Mouse (Mus musculus): ENCODE data around the gene Ulk4.
A peak's percentile ranks its signal among the peaks of the same experiment; 100 is the strongest.

Ulk4 gene

DNA sequence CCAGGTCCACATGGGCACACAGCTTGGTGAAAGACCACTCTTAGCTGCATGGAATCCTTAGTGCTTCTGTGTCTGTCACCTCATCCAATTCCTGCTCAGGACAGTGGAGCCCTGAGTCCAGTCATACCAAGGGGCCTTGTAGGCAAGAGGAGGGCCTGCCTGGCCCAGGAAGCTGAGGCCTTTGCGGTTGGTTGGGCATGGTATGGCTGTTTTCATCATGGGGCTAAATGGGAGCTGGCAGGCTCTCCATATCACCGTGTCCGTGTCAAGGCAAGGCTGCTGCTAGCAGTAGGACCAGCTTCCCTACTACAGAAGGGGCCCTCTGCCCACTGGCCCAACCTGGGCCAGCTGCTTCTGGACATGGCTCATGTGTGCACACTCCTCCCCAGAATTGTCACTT is 313.3 kb downstream of the Ulk4 start:
- DNase-seq = no peak

DNA sequence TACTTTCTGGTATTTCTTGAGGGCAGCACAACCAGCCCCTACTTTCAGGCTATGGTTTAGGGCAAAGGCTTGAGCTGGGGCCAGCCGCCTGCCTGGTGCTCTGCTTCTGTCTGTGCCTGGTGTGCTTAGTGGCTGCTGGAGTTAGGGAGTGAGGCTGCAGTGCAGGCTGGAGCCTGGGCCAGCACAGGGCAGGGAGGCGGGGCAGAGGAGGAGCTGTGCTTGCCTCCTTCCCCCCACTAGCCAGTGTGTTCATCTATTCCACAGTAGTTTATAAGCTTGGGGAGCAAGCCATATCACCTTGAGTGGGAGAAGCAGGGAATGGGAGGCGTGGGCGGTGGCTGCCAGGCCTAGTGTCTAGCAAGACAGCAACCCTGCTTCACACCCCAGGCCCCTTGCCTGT is 313.9 kb downstream of the Ulk4 start:
- no peak for DNase-seq

DNA sequence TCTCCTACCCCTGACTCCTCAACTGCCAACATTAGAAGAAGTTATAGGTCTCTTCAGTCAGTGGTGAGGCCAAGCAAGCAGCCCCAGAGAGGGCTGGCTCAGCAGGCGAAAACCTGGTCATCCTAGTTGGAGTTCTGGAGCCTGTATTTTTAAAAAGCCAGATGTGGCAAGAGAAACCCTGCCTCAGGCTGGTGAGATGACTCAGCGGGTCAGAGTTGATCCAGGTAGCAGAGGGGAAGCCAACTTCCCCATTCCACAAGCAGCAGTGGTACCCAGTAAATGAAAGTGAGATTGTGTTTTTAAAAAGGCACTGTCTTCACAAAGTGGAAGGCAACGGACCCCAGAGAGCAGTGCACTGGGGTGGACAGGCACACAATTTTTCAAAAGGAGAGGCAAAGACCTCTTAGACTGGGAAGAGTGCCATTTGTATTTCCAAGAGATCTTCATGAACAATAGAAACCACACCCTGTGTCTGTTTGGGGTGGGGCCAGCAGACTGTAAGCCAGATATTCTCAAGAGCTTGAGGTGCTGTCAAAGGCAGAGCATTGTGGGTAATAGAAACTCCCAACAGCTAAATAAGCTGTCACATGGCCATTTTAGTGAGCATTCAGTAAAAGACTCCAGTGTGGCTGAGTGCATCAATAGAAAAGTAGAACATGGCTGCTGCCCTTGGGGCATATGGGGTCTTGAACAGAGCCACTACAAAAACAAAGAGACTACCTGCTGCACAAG is 314.9 kb downstream of the Ulk4 start:
- DNase-seq = no peak

DNA sequence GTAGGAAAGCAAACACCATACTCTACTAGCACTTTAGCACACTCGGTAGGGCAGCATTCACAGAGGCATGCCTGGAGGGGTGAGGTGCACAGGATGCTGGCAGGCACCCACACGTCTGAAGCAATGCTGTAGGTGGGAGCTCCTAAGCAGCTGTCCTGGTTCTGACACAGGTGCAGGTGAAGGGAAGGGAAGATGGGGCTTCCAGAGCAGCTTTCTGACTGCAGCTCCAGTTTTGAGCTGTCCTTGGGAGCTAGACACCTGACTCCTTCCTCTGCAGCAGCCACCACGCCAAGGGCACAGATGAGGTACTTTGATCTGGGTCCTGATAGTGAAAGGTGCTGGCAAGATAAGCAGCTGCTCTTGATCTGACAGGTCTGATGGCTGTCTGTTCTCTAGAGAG is 315.5 kb downstream of the Ulk4 start:
- peak; percentile 68 for DNase-seq

DNA sequence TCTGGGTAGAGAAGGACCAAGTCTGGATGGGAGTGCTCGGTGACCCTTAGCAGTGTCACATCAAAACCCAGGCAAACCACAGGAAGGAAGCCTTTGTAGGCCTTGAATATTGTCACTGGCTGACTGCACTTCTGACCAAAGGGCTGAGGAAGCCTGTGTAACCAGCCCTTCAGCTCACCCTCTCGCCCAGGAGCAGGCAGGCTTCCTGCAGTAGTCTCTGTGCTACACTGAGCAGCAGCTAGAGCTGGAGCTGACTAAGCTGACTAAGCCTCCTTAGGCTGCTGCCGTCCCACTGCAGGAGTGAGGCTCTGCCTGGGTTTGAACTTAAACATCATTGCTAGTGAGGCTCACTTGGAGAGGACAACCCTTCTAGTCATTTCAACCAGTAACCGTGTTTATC is 316.4 kb downstream of the Ulk4 start:
- peak; percentile 21 for DNase-seq

DNA sequence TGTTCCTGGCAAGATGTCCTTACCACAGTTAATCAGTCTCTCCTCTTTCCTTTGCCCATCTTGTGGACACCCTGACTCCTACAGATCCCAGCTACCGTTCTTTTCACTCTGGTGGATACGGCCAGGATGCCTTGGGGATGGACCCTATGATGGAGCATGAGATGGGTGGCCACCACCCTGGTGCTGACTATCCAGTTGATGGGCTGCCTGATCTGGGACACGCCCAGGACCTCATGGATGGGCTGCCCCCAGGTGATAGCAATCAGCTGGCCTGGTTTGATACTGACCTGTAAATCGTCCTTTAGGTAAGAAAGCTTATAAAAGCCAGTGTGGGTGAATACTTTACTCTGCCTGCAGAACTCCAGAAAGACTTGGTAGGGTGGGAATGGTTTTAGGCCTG is 317.8 kb downstream of the Ulk4 start:
- no peak for DNase-seq

DNA sequence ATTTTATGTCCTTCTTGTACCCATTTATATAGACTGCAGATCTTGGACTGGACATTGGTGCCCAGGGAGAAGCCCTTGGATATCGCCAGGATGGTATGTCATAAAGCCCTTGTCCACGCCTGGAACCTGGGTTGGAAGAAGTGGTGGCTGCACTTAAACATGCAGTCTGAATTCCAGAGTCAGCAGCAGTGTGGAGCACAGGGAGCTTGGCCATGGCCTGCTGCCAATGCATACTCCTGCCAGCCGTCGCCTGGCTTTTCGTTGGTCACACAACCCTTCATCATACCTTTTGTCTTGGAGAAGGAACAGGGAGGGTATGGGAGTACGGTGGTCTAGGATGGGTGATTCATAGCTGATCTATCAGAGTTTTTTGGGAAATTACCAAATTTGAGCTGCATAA is 318.4 kb downstream of the Ulk4 start:
- no peak for DNase-seq

DNA sequence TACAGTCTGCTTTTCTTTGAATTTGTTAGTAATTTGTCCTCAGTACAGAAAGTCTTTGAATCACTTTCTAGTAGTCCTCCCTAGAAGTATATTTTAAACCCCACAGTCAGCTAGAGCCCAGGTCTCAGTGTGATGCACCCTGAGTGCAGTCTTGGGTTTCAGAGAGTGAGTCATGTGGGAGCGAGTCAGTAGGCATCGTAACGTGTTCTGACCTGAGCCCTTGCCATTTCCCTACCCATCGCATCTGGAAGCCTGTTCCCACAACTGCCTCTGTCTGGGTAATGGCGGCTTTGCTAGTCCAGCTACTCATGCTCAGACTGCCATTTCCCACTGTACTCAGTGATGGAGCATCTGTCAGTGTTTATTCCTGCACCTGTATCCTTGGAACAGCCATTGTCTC is 318.9 kb downstream of the Ulk4 start:
- no peak for DNase-seq

DNA sequence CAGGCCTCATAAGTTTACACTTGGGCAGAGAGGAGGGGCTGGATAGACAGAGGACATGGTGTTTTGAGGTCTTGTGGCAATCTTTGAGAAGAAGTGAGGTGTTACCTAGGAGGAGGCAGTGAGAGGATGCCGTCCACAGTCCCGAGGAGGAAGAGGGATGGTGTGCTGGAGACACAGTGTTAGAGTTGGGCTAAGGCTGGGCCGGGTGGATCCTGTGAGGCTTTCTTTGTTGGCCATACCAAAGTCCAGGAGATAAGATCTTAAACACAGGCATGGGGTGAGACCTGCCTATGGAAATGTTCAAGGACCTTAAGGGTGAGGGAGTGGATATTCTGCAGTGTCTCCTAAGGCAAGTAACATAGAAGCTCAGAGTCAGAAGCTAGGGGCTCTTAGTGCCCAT is 325.1 kb downstream of the Ulk4 start:
- no peak for DNase-seq

DNA sequence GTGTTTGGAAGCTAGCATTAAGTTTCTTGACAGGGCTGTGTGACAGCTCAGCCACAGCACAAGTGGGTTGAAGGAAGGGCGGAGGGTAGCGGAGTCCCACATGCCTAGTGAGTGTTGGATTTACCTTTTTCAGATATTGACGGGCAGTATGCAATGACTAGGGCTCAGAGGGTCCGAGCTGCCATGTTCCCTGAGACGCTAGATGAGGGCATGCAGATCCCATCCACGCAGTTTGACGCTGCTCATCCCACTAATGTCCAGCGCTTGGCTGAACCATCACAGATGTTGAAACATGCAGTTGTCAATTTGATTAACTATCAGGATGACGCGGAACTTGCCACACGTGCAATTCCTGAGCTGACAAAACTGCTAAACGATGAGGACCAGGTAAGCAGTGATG is 326.2 kb downstream of the Ulk4 start:
- DNase-seq = no peak

DNA sequence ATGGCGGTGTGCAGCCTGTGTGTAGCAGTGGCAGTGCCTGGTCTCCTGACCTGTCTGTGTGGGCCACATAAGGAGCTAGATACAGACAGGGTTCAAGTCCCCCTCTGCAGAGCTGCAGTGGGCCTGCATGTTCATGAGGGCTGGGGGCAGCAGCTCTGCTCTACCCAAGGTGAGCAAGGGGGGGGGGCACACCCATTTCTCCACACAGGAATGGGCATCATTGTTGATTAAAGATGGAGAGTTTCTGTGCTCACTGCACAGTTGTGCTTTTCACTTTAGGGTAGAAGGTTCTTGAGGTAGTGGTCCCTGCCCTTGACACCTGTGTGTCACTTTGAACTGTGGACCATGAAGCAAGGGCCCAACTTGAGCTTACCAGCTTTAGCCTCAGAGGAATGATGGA is 328.2 kb downstream of the Ulk4 start:
- no peak for DNase-seq

DNA sequence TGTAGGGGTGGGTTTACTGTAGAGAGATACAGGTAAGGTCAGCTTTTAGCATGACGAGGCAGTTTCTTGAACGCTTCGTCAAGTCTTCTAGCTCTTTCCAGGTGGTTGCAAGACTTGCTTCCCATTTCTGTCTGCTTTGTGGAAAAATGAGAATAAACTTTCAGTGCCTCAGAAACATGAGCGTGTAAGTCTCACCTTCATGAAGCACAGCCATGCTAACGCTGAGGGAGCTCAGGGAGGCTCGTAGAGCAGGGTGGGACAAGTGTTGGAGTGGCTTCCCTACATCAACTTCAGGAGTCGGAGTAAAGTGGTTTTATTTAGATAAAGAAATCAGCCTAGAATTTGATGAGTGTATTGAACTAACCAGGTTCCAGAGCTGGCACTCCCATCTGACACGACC is 330.9 kb downstream of the Ulk4 start:
- DNase-seq = no peak

DNA sequence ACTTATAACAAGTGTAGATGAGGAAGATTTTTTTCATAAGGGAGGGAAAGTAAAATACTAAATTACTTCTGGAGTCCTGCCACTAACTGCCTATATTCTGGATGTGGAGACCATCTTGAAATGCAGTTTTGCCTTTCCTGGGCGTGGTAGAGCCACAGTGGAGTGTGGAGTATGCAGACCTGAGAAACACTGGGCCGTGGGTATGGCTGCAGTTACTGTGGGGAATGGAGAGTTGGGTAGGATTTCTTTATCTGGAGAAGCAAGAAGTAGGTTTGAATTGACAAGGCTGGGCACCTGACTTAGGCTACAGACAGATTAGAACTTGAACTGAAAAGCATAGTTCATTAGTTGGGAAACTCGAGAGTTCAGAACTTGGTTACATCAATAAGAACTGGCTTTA is 332.8 kb downstream of the Ulk4 start:
- no peak for DNase-seq

DNA sequence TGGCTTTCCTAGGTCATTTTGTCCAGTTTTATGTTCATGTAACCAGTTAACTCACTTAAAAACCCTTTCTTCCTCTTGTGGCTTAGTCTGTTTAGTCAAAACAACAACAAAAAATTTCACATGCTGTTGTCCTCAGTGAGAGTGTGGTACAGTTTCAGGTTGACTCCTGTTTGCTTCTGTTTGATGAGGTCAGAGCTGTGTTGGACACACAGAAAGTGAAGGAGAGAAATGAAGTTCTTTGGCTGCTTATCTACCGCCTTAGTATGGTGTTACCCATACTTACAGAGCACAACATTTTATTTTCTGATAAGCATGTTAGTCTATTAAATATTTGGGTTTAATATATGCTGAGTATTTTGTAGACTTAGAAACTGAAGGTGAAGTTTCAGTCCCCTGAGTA is 333.2 kb downstream of the Ulk4 start:
- DNase-seq = no peak

DNA sequence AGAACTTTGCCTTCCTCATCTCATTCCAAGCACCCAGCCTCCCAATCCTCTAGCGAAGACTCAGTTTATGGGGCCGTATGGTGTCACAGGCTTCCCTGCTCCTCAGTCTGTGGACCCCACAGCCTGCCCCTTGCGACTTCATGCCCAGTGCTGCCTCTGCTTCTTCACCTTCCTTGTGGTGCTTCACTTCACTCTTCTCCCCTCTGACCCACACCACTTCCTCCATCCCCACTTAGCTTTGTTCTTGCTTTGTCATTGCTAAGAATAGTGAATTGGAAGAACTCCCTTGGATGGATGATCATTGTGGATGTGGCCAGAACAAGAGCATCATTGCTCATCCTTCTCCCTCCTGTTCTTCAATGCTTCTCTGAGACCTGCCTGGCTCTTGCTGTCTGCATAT is 336.1 kb downstream of the Ulk4 start:
- DNase-seq = no peak

DNA sequence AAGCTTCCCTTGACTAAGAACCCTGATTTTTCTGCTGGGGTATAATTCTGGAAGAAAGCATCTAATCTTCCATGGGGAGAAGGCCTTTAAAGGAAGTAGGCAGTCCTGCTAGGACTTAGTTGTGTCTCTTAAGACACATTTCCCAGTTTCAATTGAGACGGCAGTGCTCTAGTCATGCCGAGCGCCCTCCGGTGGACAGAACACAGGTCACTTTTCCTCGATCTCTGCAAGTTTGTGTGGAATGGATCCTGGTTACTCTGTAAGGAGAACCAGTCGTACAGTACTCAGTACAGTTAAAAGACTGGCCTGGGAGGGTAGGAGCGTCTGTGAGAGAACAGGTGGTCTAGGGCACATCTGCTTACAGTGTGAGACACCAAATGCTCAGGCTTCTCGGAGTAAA is 340.6 kb downstream of the Ulk4 start:
- DNase-seq = peak; percentile 62

DNA sequence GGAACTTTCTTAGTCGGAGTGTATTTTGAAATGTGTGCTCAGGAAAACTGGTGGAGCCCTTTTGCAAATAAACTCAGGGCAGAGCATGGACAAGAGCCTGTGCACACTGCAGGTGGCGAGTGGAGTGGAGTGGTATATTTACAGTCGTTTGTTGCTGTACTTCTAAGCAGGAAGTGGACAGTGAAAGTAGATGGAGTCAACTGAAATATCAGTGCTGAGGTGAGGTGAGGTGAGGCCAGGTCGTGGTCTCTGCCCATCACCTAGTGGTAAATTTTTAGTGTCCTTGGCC is 341.4 kb downstream of the Ulk4 start:
- no peak for DNase-seq

DNA sequence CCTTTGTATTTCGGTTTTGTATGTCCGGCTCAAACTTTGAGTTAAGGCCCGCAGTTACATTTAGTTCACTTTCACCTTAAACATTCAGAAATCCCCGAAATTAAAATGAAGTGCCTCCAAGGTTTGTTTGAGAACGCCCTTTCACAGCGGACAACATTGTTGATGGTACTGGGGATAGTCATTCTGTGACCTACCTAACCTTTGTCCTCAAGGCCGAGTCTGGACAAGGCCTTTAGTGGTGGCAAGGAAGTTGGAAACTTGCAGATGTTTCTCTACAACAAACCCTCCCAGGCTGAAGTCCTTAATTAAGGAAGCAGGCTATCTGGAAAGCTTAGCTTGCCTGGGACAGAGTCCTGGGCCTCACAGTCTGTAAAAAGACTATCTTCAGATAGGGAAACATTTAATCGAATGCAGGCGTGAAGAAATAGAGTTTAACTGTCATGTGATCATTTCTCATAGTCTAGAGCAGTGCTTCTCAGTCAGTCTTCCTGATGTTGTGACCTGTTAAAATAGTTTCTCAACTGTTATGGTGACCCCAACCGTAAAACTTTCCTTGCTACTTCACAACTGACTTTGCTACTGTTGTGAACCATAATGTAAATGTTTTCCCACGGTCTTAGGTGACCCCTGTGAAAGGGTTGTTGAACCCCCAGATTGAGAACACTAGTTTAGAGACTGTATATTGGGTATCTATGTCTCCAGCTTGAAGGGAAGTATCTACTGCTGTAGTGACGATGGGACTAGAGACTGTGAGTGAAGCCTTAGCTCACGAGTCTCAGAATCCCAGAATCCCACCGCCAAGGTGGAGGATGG is 342.0 kb downstream of the Ulk4 start:
- no peak for DNase-seq

DNA sequence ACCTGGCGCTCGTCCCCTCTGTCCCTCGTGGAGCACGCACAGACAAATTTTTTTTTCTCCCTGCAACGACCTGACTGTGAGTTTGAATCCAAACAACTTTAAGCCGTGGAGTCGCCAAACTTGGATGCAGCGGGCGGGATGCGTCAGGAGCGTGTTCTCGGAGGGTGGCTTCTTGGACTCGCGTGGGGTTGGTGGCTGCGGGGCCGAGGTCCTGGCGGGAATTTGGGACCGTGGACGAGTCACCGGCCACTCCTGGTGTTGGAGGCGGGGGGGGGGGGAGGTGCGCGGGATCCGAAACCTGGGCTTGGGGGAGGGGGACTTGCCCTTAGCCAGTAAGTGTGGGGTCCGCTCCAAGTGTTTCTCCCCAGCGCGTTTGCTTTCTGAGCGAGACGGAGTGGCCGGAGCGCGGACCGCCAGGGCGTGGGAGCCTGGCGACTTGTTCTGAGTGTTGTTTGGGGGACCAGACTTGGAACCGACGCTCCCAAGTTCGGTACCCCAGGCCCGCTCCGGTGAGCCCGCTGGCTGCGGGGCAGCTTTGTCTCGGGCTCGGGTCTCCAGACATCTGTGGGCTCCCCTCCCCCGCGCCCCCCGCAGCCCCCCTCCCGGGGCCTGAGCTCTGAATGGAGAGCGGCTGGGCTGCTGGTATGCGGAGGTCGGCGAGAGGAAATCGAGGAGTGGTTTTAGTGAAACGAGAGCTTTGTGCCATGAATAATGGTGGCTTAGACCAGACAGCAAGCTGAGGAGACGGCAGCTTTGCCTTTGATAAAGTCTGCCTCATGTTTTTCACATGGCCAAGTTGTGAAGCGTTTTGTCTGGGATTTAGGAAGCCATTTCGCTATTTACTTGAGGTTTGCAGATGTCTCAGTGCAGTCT is 342.9 kb downstream of the Ulk4 start:
- peak; percentile 63 for DNase-seq

DNA sequence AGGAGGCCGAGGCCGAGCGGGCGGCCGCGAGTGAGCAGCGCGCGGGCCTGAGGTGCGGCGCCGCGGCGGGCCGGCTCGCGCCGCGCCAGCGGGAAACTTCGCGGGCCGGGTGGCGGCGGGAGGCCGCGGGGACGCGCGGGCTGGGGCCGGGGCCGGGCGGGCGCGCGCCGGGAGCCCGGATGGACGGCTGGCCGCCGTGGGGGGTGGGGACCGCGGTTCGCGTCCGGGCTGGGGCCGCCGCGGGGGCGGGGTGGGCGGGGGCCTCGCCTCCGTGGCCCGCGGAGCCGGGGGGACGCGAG is 343.5 kb downstream of the Ulk4 start:
- no peak for DNase-seq

DNA sequence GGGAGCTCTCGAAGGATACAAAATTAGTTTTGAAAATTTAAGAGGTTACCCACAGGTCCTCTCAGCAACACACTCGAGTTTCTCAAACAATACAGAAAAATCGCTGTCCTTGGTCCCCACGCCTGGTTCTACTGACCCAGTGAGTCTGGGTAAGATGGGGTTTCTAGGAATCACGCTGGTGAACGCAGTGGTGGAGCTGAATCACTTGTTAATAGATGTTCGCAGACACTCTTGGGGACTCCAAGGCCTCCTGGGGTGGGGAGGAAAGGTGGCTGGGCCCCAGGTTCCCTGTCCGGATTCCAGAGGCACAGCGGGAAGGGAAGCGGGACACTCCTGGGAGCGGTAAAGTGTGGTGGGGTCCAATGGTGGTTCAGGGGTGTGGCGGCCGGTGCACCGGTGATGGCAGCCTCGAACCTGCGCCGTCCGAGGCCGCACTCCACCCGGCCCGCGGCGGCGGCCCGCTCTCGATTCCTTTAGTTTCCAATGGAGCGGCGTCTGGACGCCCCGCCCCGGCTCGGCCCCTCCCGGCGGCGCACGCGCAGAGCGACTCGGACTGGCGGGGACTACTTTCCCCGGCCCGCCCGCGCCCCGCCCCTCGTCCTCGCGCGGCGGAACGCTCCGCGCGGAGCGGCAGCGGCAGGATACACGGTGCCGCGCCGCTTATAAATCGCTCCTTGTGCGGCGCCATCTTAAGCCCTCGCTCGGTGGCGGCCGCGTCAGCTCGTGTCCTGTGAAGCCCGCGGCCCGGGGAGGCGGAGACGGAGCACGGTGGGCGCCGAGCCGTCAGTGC is 344.0 kb downstream of the Ulk4 start:
- peak; percentile 98 for DNase-seq

DNA sequence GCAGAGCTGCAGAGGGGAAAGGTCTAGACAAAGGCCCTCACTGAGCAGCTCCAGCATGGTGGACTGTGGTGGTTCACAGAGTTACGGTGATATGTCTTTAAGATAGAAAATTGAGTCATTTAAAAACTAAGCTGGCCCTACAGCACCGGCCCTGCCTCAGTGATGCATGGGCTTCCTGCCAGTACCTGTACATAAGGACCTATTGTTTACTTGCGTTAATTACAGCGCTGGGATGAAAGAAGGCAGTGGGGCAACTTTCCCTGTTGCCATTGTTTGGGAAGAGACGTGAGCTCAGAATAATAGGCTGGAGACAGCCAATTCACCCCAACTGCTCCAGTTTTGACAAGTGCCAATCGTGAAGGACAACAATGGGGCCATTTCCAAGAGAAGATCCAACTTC is 344.6 kb downstream of the Ulk4 start:
- peak; percentile 11 for DNase-seq

DNA sequence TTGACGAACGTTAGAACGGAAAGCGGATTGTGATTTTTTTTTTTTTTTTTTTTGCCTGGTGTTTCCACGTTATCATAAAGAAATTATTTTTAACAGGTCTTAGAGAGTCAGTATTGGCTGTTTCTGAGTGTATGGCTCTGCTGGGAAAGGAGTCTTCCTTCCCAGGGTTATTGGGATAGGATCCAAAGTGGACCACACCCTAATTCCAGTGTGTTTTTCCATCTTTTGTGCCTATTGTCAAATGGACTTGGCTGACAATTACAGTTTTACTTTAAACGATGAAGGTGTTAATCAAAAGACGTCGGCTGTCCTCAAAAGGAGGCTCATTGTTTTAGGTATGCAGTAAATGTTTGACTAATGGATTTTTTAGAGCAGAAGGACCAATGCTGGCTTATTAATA is 346.2 kb downstream of the Ulk4 start:
- no peak for DNase-seq

Data from thymus, postnatal 14 days (tissue).